Mouse (Mus musculus): ENCODE measurements around the gene Cntnap5c. TPM values are rescaled to one million over a fixed set of nuclear protein-coding genes. Genes with fewer than 3 reads are reported as not detected.

Gene Cntnap5c
- polyA plus RNA-seq, 1 experiment from 2014 or later, result not detected

DNA sequence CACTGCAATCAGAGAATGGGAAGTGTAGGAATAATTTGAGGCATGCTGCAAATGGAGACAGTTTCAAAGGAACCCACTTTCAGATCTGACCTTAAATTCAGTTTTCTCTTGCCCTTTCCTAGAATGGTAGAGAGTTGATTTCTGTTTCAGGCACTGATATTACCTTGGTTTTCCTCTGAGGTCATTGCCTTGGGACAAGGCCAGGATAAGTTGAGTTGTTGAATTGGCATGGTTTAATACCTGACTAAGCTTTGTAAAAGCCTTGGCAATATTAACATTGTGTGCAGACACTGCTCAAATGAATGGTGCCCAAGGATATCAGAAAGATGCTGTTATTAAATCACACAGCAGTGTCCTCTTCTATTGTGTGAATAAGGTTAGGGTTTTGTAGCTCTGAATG lies 96.6 kb downstream of the Cntnap5c start:
- DNase-seq (no peak), ATAC-seq (no peak)
- Histone ChIP-seq H3K27me3 (ENCODE audit: insufficient read depth, low read length) (no peaks in the 10 kb centered on the region), H3K9ac (replicated peaks) (no peak overlapping the region), H3K27ac (ENCODE audit: low read depth) (no peak overlapping the region), H3K9me3 (ENCODE audit: low read length) (no peaks in the 10 kb centered on the region), H3K36me3 (replicated peaks; ENCODE audit: insufficient read depth, low read length) (no peaks in the 10 kb centered on the region), H3K4me1 (ENCODE audit: insufficient read depth) (no peaks in the 10 kb centered on the region), H3K4me3 (ENCODE audit: low read depth, low read length) (no peak overlapping the region), H3K4me2 (ENCODE audit: low read depth, low read length) (no peak overlapping the region)
- TF ChIP-seq EP300 (IDR thresholded peaks at IDR 0.05; ENCODE audit: low read depth) (no peak), CTCF (IDR thresholded peaks at IDR 0.05; ENCODE audit: low read depth) (no peak)

DNA sequence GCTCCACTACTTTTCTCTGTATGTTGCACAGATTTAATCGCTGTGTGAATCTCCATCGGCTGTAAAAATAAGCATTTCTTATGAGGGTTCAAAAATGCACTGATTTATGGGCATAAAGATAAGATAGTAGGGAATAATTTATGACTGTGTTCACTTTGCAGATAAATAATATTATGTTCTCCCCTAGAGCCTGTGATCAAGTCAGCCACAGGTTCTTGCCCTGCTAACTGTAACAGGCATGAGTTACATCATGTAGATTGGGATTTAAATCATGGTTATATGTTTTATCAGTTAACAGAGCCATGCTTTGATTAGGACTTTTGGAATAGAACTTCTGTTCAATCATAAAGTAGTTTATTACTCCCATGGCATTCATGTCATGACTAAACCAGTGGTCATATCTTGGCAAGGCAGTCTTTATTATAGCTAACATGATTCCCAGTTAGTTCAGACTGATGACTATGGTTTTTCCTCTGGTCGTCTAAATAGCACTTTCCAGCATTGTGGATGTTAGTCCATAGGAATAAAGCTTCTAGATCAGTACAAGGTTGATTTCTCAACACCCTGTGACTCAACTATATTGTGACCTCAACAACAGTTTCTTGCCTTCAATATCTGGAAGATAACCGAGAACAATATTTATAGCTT lies 118.5 kb downstream of the Cntnap5c start:
- Histone ChIP-seq H3K4me1 (ENCODE audit: insufficient read depth) (no peaks in the 10 kb centered on the region), H3K4me2 (ENCODE audit: low read depth, low read length) (no peak overlapping the region), H3K9ac (replicated peaks) (no peak overlapping the region), H3K9me3 (ENCODE audit: low read length) (no peaks in the 10 kb centered on the region), H3K4me3 (ENCODE audit: low read depth, low read length) (no peak overlapping the region), H3K36me3 (replicated peaks; ENCODE audit: insufficient read depth, low read length) (no peaks in the 10 kb centered on the region), H3K27me3 (ENCODE audit: insufficient read depth, low read length) (no peaks in the 10 kb centered on the region), H3K27ac (ENCODE audit: low read depth) (no peak overlapping the region)
- ATAC-seq, result no peak
- no peak for TF ChIP-seq CTCF (IDR thresholded peaks at IDR 0.05; ENCODE audit: low read depth)
- no peak for TF ChIP-seq EP300 (IDR thresholded peaks at IDR 0.05; ENCODE audit: low read depth)
- 61% methylated on average over 4 of the region's 4 CpGs for WGBS (ENCODE audit: insufficient replicate concordance)
- no peak for DNase-seq

- H3K4me3 ChIP-seq (ENCODE audit: low read depth, low read length), result no peak overlapping the region
- no peaks in the 10 kb centered on the region for H3K36me3 ChIP-seq (replicated peaks; ENCODE audit: insufficient read depth, low read length)
- H3K4me2 ChIP-seq (ENCODE audit: low read depth, low read length), result no peak overlapping the region
- ATAC-seq (no peak), DNase-seq (no peak)
- no peak overlapping the region for H3K9ac ChIP-seq (replicated peaks)
- no peak for TF ChIP-seq EP300 (IDR thresholded peaks at IDR 0.05; ENCODE audit: low read depth)
- H3K27me3 ChIP-seq (ENCODE audit: insufficient read depth, low read length), result no peaks in the 10 kb centered on the region
- no peak overlapping the region for H3K27ac ChIP-seq (ENCODE audit: low read depth)
- no peaks in the 10 kb centered on the region for H3K9me3 ChIP-seq (ENCODE audit: low read length)
- no peaks in the 10 kb centered on the region for H3K4me1 ChIP-seq (ENCODE audit: insufficient read depth)
These were observed 142.5 kb downstream of the Cntnap5c start for GRCm38 (mm10) chr17:57911770-57912293.

DNA sequence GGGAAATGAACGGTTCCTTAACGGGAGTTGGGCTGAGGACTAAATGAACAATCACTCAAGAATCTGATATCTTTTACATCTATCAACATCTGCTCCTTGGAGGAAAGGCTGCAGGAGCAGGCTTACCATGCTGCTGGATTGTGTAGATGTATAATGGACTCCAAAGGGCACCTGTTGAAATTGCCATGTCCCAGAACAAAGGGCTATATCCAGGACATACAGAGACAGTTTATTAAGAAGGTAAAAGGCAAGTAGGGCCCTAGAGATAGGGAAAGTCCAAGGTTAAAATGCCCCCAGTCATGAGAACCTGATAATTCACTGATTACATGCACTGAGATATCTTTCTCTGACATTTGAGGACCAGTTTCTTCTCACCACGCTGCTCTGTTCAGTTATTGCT lies 214.9 kb downstream of the Cntnap5c start:
- Histone ChIP-seq H3K4me1 (ENCODE audit: insufficient read depth) (no peaks in the 10 kb centered on the region), H3K4me3 (ENCODE audit: low read depth, low read length) (no peak overlapping the region), H3K27me3 (ENCODE audit: insufficient read depth, low read length) (no peaks in the 10 kb centered on the region), H3K9ac (replicated peaks) (no peak overlapping the region), H3K9me3 (ENCODE audit: low read length) (no peaks in the 10 kb centered on the region), H3K36me3 (replicated peaks; ENCODE audit: insufficient read depth, low read length) (no peaks in the 10 kb centered on the region), H3K4me2 (ENCODE audit: low read depth, low read length) (no peak overlapping the region), H3K27ac (ENCODE audit: low read depth) (no peak overlapping the region)
- no peak for TF ChIP-seq EP300 (IDR thresholded peaks at IDR 0.05; ENCODE audit: low read depth)
- TF ChIP-seq CTCF (IDR thresholded peaks at IDR 0.05; ENCODE audit: low read depth), result no peak
- no peak for DNase-seq
- ATAC-seq, result no peak
- 74% methylated on average over 3 of the region's 3 CpGs for WGBS (ENCODE audit: insufficient replicate concordance)

DNA sequence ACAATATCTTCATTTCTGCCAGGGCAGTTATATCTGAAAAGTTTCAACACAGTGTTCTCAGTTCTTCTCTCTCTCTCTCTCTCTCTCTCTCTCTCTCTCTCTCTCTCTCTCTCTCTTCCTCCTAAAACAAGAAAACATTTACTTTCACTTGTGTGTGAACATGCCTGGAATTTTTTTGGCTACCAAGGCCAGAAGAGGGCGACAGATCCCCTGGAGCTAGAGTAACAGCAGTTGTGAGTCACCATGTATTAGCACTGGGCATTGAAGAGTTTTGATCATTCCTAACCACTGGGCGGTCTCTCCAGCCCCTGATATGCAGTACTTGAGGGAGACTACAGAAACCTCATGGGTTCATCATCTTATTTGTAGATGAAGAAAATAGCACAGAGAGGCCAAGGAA lies 219.1 kb downstream of the Cntnap5c start:
- ATAC-seq, result no peak
- H3K4me3 ChIP-seq (ENCODE audit: low read depth, low read length), result no peak overlapping the region
- no peak for TF ChIP-seq EP300 (IDR thresholded peaks at IDR 0.05; ENCODE audit: low read depth)
- no peak for TF ChIP-seq CTCF (IDR thresholded peaks at IDR 0.05; ENCODE audit: low read depth)
- DNase-seq, result no peak
- H3K4me1 ChIP-seq (ENCODE audit: insufficient read depth), result no peaks in the 10 kb centered on the region
- H3K36me3 ChIP-seq (replicated peaks; ENCODE audit: insufficient read depth, low read length), result no peaks in the 10 kb centered on the region
- H3K27me3 ChIP-seq (ENCODE audit: insufficient read depth, low read length), result no peaks in the 10 kb centered on the region
- no peak overlapping the region for H3K9ac ChIP-seq (replicated peaks)
- no peak overlapping the region for H3K27ac ChIP-seq (ENCODE audit: low read depth)
- no peaks in the 10 kb centered on the region for H3K9me3 ChIP-seq (ENCODE audit: low read length)
- H3K4me2 ChIP-seq (ENCODE audit: low read depth, low read length), result no peak overlapping the region
- 45% methylated on average over 2 of the region's 2 CpGs for WGBS (ENCODE audit: insufficient replicate concordance)

DNA sequence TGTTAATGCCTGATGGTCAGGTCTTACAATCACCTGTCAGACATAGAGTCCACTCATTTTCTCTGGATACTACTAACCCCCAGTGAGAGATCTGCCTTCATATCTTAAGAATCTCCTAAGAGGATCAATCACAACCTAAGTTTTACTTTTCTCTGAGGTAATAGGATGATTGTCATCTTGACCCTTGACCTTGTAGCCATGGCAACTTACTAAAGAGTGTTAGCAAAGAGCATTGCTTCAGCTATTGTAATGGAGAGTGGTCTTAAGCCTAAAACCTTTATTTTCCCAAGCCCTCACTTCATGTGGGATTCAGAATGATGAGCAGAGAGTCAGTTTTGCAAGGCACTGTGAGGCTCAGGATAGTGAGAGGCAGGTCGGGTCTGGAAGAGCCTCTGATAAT lies 227.1 kb downstream of the Cntnap5c start:
- no peak overlapping the region for H3K4me2 ChIP-seq (ENCODE audit: low read depth, low read length)

DNA sequence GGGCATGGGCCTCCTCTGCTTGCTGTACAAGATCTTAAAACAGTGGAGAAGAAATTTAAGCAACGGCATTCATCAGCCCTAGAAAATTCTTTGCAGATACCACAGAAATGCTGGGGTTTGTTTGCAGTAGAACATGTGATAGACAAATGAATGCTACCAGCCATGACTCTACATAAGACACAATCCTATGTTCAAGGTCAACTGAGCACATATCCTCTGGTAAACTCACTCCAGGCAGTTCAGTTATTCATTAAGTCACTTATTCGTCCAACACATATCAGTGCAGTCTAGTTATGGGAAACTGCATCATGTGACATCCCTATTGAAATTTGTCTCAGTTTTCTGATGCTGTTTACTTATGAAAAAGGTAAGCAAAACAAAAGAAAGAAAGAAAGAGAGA lies 229.7 kb downstream of the Cntnap5c start:
- Histone ChIP-seq H3K4me1 (ENCODE audit: insufficient read depth) (no peaks in the 10 kb centered on the region), H3K4me3 (ENCODE audit: low read depth, low read length) (no peak overlapping the region), H3K27ac (ENCODE audit: low read depth) (no peak overlapping the region), H3K9ac (replicated peaks) (no peak overlapping the region), H3K9me3 (ENCODE audit: low read length) (no peaks in the 10 kb centered on the region), H3K4me2 (ENCODE audit: low read depth, low read length) (no peak overlapping the region), H3K36me3 (replicated peaks; ENCODE audit: insufficient read depth, low read length) (no peaks in the 10 kb centered on the region), H3K27me3 (ENCODE audit: insufficient read depth, low read length) (no peaks in the 10 kb centered on the region)
- ATAC-seq, result no peak
- TF ChIP-seq CTCF (IDR thresholded peaks at IDR 0.05; ENCODE audit: low read depth) (no peak), EP300 (IDR thresholded peaks at IDR 0.05; ENCODE audit: low read depth) (no peak)
- no peak for DNase-seq
- 62% methylated on average over 2 of the region's 2 CpGs for WGBS (ENCODE audit: insufficient replicate concordance)

More for the DNA sequence above, 227.1 kb downstream of the Cntnap5c start:
- H3K27me3 ChIP-seq (ENCODE audit: insufficient read depth, low read length), result no peaks in the 10 kb centered on the region
- WGBS (ENCODE audit: insufficient replicate concordance), result 54% methylated on average over 1 of the region's 1 CpGs
- no peak overlapping the region for H3K9ac ChIP-seq (replicated peaks)
- DNase-seq, result no peak
- no peak overlapping the region for H3K4me3 ChIP-seq (ENCODE audit: low read depth, low read length)
- H3K4me1 ChIP-seq (ENCODE audit: insufficient read depth), result no peaks in the 10 kb centered on the region
- H3K36me3 ChIP-seq (replicated peaks; ENCODE audit: insufficient read depth, low read length), result no peaks in the 10 kb centered on the region
- TF ChIP-seq CTCF (IDR thresholded peaks at IDR 0.05; ENCODE audit: low read depth) (no peak), EP300 (IDR thresholded peaks at IDR 0.05; ENCODE audit: low read depth) (no peak)
- H3K9me3 ChIP-seq (ENCODE audit: low read length), result no peaks in the 10 kb centered on the region
- no peak for ATAC-seq
- no peak overlapping the region for H3K27ac ChIP-seq (ENCODE audit: low read depth)

Data from liver, postnatal 0 days (tissue).